Mouse (Mus musculus): ENCODE measurements around the gene Mecp2. TPM values are rescaled to one million over a fixed set of nuclear protein-coding genes. Genes with fewer than 3 reads are reported as not detected.

Mecp2 gene
- polyA plus RNA-seq, 1 experiment from 2014 or later = 7.9 TPM

DNA sequence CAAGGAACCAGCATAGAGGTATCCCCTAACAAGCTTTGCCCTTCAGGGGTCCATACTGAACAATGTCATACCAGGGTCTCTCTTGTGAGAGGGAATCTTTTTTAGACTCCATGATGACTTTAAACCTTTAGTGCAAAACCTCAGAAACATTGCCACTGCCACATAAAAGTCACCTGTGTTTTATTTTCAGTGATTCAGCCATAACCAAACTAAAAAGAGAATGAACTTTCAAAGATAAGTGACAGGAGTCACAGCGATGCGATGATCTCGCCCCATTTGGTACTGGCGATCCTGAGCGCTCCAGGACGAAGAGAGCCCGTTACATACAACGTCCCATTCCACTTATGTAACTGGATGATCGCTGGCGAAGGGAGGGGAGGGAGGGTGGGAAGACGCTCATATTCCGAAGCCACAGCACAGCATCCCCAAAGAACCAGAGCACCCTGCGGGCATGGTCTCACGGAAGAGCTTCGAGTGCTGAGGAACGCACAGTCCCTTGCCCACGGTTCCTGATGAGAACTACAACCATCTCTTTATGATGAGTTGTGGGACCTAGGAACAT lies 50.8 kb downstream of the Mecp2 start:
- peak overlapping the region; percentile 63 for H3K4me3 ChIP-seq (ENCODE audit: low read depth, low read length)
- ATAC-seq = no peak
- 0 out of 2 replicates have a peak overlapping the region, but pooled peaks have one; percentile 89 for H3K27ac ChIP-seq (ENCODE audit: low read depth, low read length)
- 24% methylated on average over 17 of the region's 17 CpGs for WGBS
- peak overlapping the region; percentile 69; the same call in 1 of the 2 replicates for H3K9ac ChIP-seq (ENCODE audit: low read depth, low read length)
- TF ChIP-seq CTCF (IDR thresholded peaks at IDR 0.05; ENCODE audit: low read depth) = no peak
- peak overlapping the region; percentile 67 for H3K4me2 ChIP-seq (replicated peaks; ENCODE audit: low read depth)
- H3K27me3 ChIP-seq (replicated peaks; ENCODE audit: control insufficient read depth, insufficient read depth, low read length) = no peaks in the 10 kb centered on the region
- no peaks in the 10 kb centered on the region for H3K4me1 ChIP-seq (replicated peaks; ENCODE audit: control insufficient read depth, insufficient read depth, low read length)
- H3K36me3 ChIP-seq (ENCODE audit: control insufficient read depth, insufficient read depth) = no peaks in the 10 kb centered on the region
- no peaks in the 10 kb centered on the region for H3K9me3 ChIP-seq (ENCODE audit: control insufficient read depth)

GRCm38 (mm10) chrX:74070794-74071193 lies 64.4 kb downstream of the Mecp2 start:
- Histone ChIP-seq H3K9me3 (ENCODE audit: control insufficient read depth) (no peaks in the 10 kb centered on the region), H3K4me2 (replicated peaks; ENCODE audit: low read depth) (no peak overlapping the region), H3K4me1 (replicated peaks; ENCODE audit: control insufficient read depth, insufficient read depth, low read length) (no peaks in the 10 kb centered on the region), H3K27ac (ENCODE audit: low read depth, low read length) (no peak overlapping the region), H3K9ac (ENCODE audit: low read depth, low read length) (no peak overlapping the region), H3K36me3 (ENCODE audit: control insufficient read depth, insufficient read depth) (no peaks in the 10 kb centered on the region), H3K4me3 (ENCODE audit: low read depth, low read length) (no peak overlapping the region), H3K27me3 (replicated peaks; ENCODE audit: control insufficient read depth, insufficient read depth, low read length) (no peaks in the 10 kb centered on the region)
- TF ChIP-seq CTCF (IDR thresholded peaks at IDR 0.05; ENCODE audit: low read depth) = no peak
- no peak for ATAC-seq

DNA sequence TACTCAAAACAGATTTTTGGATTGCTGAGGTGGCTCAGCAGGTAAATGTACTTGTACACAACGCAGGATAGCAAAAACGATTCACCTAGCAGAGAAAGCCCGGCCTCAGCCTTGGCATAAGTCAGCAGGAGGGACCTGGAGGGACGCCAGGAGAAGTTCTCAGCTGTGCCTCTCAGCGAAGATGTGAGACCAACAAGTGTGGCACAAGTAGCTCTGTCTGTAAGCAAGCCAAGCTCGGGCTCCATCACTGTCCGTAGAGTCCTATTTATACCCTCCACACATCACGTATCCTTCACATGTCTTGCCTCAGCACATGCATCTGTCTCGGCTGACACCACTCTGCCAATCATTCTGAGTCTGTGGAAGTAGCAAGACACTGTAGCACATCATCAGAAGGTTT lies 67.3 kb downstream of the Mecp2 start:
- no peak overlapping the region for H3K4me2 ChIP-seq (replicated peaks; ENCODE audit: low read depth)
- 88% methylated on average over 9 of the region's 9 CpGs for WGBS
- no peak overlapping the region for H3K27ac ChIP-seq (ENCODE audit: low read depth, low read length)
- no peaks in the 10 kb centered on the region for H3K27me3 ChIP-seq (replicated peaks; ENCODE audit: control insufficient read depth, insufficient read depth, low read length)
- no peak for TF ChIP-seq CTCF (IDR thresholded peaks at IDR 0.05; ENCODE audit: low read depth)
- no peaks in the 10 kb centered on the region for H3K36me3 ChIP-seq (ENCODE audit: control insufficient read depth, insufficient read depth)
- H3K4me1 ChIP-seq (replicated peaks; ENCODE audit: control insufficient read depth, insufficient read depth, low read length) = no peaks in the 10 kb centered on the region
- H3K4me3 ChIP-seq (ENCODE audit: low read depth, low read length) = no peak overlapping the region
- no peaks in the 10 kb centered on the region for H3K9me3 ChIP-seq (ENCODE audit: control insufficient read depth)
- H3K9ac ChIP-seq (ENCODE audit: low read depth, low read length) = no peak overlapping the region
- no peak for ATAC-seq

GRCm38 (mm10) chrX:74045107-74045506 lies 90.1 kb downstream of the Mecp2 start:
- Histone ChIP-seq H3K9ac (ENCODE audit: low read depth, low read length) (no peak overlapping the region), H3K36me3 (ENCODE audit: control insufficient read depth, insufficient read depth) (no peaks in the 10 kb centered on the region), H3K4me3 (ENCODE audit: low read depth, low read length) (no peak overlapping the region), H3K27ac (ENCODE audit: low read depth, low read length) (no peak overlapping the region), H3K4me1 (replicated peaks; ENCODE audit: control insufficient read depth, insufficient read depth, low read length) (no peaks in the 10 kb centered on the region), H3K9me3 (ENCODE audit: control insufficient read depth) (no peaks in the 10 kb centered on the region), H3K27me3 (replicated peaks; ENCODE audit: control insufficient read depth, insufficient read depth, low read length) (no peaks in the 10 kb centered on the region), H3K4me2 (replicated peaks; ENCODE audit: low read depth) (no peak overlapping the region)
- ATAC-seq = no peak
- WGBS = 36% methylated on average over 1 of the region's 1 CpGs
- TF ChIP-seq CTCF (IDR thresholded peaks at IDR 0.05; ENCODE audit: low read depth) = no peak

- 71% methylated on average over 5 of the region's 5 CpGs for WGBS
- ATAC-seq = no peak
Measured at GRCm38 (mm10) chrX:74037702-74038375, 97.3 kb downstream of the Mecp2 start.

GRCm38 (mm10) chrX:74030000-74030399 lies 105.2 kb downstream of the Mecp2 start:
- Histone ChIP-seq H3K4me3 (ENCODE audit: low read depth, low read length) (no peak overlapping the region), H3K4me2 (replicated peaks; ENCODE audit: low read depth) (no peak overlapping the region), H3K9ac (ENCODE audit: low read depth, low read length) (no peak overlapping the region), H3K36me3 (ENCODE audit: control insufficient read depth, insufficient read depth) (no peaks in the 10 kb centered on the region), H3K4me1 (replicated peaks; ENCODE audit: control insufficient read depth, insufficient read depth, low read length) (no peaks in the 10 kb centered on the region), H3K27ac (ENCODE audit: low read depth, low read length) (no peak overlapping the region), H3K9me3 (ENCODE audit: control insufficient read depth) (no peaks in the 10 kb centered on the region), H3K27me3 (replicated peaks; ENCODE audit: control insufficient read depth, insufficient read depth, low read length) (no peaks in the 10 kb centered on the region)
- ATAC-seq = peak; percentile 60
- no peak for TF ChIP-seq CTCF (IDR thresholded peaks at IDR 0.05; ENCODE audit: low read depth)
- WGBS = 47% methylated on average over 1 of the region's 1 CpGs

More at GRCm38 (mm10) chrX:74037702-74038375, 97.3 kb downstream of the Mecp2 start:
- no peak overlapping the region for H3K4me2 ChIP-seq (replicated peaks; ENCODE audit: low read depth)
- H3K4me3 ChIP-seq (ENCODE audit: low read depth, low read length) = no peak overlapping the region
- H3K27ac ChIP-seq (ENCODE audit: low read depth, low read length) = no peak overlapping the region
- no peaks in the 10 kb centered on the region for H3K4me1 ChIP-seq (replicated peaks; ENCODE audit: control insufficient read depth, insufficient read depth, low read length)
- no peaks in the 10 kb centered on the region for H3K27me3 ChIP-seq (replicated peaks; ENCODE audit: control insufficient read depth, insufficient read depth, low read length)
- no peaks in the 10 kb centered on the region for H3K36me3 ChIP-seq (ENCODE audit: control insufficient read depth, insufficient read depth)
- H3K9ac ChIP-seq (ENCODE audit: low read depth, low read length) = no peak overlapping the region
- no peaks in the 10 kb centered on the region for H3K9me3 ChIP-seq (ENCODE audit: control insufficient read depth)
- TF ChIP-seq CTCF (IDR thresholded peaks at IDR 0.05; ENCODE audit: low read depth) = no peak

All from intestine, postnatal 0 days (tissue).